Mouse (Mus musculus): Measurements from ENCODE around the gene Prss57.

The Prss57 gene

GRCm38 (mm10) chr10:79808728-79809127, 18.0 kb upstream of the Prss57 start:
- in situ Hi-C loops (cut with MboI, MseI) = no loop called here

- in situ Hi-C loops (cut with MboI, MseI) = no loop called here
These were observed 17.1 kb upstream of the Prss57 start for GRCm38 (mm10) chr10:79807826-79808225.

GRCm38 (mm10) chr10:79806972-79807371, 16.2 kb upstream of the Prss57 start:
- in situ Hi-C loops (cut with MboI, MseI) = no loop called here

GRCm38 (mm10) chr10:79806331-79806730, 15.6 kb upstream of the Prss57 start:
- in situ Hi-C loops (cut with MboI, MseI) = no loop called here

GRCm38 (mm10) chr10:79805636-79806035, 14.9 kb upstream of the Prss57 start:
- in situ Hi-C loops (cut with MboI, MseI) = no loop called here

- in situ Hi-C loops (cut with MboI, MseI) = no loop called here
These were observed 13.1 kb upstream of the Prss57 start for GRCm38 (mm10) chr10:79803716-79804323.

GRCm38 (mm10) chr10:79802331-79802971, 11.7 kb upstream of the Prss57 start:
- in situ Hi-C loops (cut with MboI, MseI) = no loop called here

GRCm38 (mm10) chr10:79801837-79802236, 11.1 kb upstream of the Prss57 start:
- in situ Hi-C loops (cut with MboI, MseI) = no loop called here

GRCm38 (mm10) chr10:79800508-79800907, 9.7 kb upstream of the Prss57 start:
- in situ Hi-C loops (cut with MboI, MseI) = no loop called here

GRCm38 (mm10) chr10:79798289-79798928, 7.6 kb upstream of the Prss57 start:
- in situ Hi-C loops (cut with MboI, MseI) = no loop called here

- in situ Hi-C loops (cut with MboI, MseI) = no loop called here
These were observed 6.6 kb upstream of the Prss57 start for GRCm38 (mm10) chr10:79797326-79797725.

GRCm38 (mm10) chr10:79795905-79796304, 5.1 kb upstream of the Prss57 start:
- in situ Hi-C loops (cut with MboI, MseI) = no loop called here

GRCm38 (mm10) chr10:79794491-79794931, 3.8 kb upstream of the Prss57 start:
- in situ Hi-C loops (cut with MboI, MseI) = no loop called here

- in situ Hi-C loops (cut with MboI, MseI) = no loop called here
These were observed 3.2 kb upstream of the Prss57 start for GRCm38 (mm10) chr10:79793738-79794490.

- in situ Hi-C loops (cut with MboI, MseI) = no loop called here
These were observed 2.4 kb upstream of the Prss57 start, which contains the start of gene Palm for GRCm38 (mm10) chr10:79793051-79793737. TSS of gene Palm (plus strand) at chr10:79793572.

- in situ Hi-C loops (cut with MboI, MseI) = no loop called here
These were observed 1.7 kb upstream of the Prss57 start for GRCm38 (mm10) chr10:79792339-79793040.

- in situ Hi-C loops (cut with MboI, MseI) = loop anchor here (5.0 kb wide), 1 partner anchor 77 kb away; no protein-coding TSS in a partner anchor
These were observed 1.2 kb downstream of the Prss57 start for GRCm38 (mm10) chr10:79789581-79789980.

GRCm38 (mm10) chr10:79788386-79789158, 2.2 kb downstream of the Prss57 start:
- in situ Hi-C loops (cut with MboI, MseI) = loop anchor here (5.0 kb wide), 1 partner anchor 76 kb away; no protein-coding TSS in a partner anchor

GRCm38 (mm10) chr10:79783920-79784800, 6.6 kb downstream of the Prss57 start:
- in situ Hi-C loops (cut with MboI, MseI) = loop anchor here (5.0 kb wide), 1 partner anchor 92 kb away; no protein-coding TSS in a partner anchor
